Mouse (Mus musculus) C2C12 (cell line): ENCODE data around the gene Gorasp1. TPM values are rescaled to one million over a fixed set of nuclear protein-coding genes. Genes with fewer than 3 reads are reported as not detected.

ENCODE experiments used
- H3K27me3 ChIP-seq: one replicate; pipeline ENCODE4 v1.6.1; 2011; ENCODE audit not compliant: control insufficient read depth, insufficient read depth, insufficient read length
- H3K36me3 ChIP-seq: one replicate; pipeline ENCODE4 v1.6.1; 2011; ENCODE audit not compliant: control insufficient read depth, insufficient read depth
- H3K4me3 ChIP-seq: one replicate; pipeline ENCODE4 v1.5.1; 2011; ENCODE audit warnings: mild to moderate bottlenecking, control low read depth; ENCODE audit not compliant: poor library complexity, insufficient read depth, severe bottlenecking
- H3K79me2 ChIP-seq: one replicate; pipeline ENCODE4 v1.6.1; 2011; ENCODE audit not compliant: control insufficient read depth, insufficient read depth
- H3K79me3 ChIP-seq: one replicate; pipeline ENCODE4 v1.6.1; 2011; ENCODE audit warnings: low read depth, control low read depth
- H3ac ChIP-seq: one replicate; pipeline ENCODE3; 2011; ENCODE audit warnings: low read depth; ENCODE audit not compliant: control insufficient read depth, insufficient read length
- CEBPB ChIP-seq: IDR thresholded peaks from one replicate; pipeline ENCODE4 v1.6.1; 2011; ENCODE audit warnings: low read depth, mild to moderate bottlenecking, control low read depth, moderate library complexity
- CTCF ChIP-seq: IDR thresholded peaks from one replicate; pipeline ENCODE4 v1.5.1; 2011; ENCODE audit not compliant: control insufficient read depth, insufficient read depth, insufficient read length
- FOSL1 ChIP-seq: IDR thresholded peaks from one replicate; pipeline ENCODE4 v1.8.0; 2011; ENCODE audit warnings: mild to moderate bottlenecking, low read length; ENCODE audit not compliant: poor library complexity, insufficient read depth, severe bottlenecking
- MAX ChIP-seq: IDR thresholded peaks from one replicate; pipeline ENCODE4 v1.6.1; 2011; ENCODE audit warnings: mild to moderate bottlenecking, control low read depth
- MYOD1 ChIP-seq: IDR thresholded peaks from one replicate; pipeline ENCODE4 v1.6.1; 2011; ENCODE audit warnings: low read depth; ENCODE audit not compliant: control insufficient read depth, insufficient read length
- MYOG ChIP-seq: IDR thresholded peaks from one replicate; pipeline ENCODE4 v1.6.1; 2011; ENCODE audit not compliant: control insufficient read depth, insufficient read length; ENCODE audit errors: extremely low read depth
- USF1 ChIP-seq: IDR thresholded peaks from one replicate; pipeline ENCODE4 v1.6.1; 2011; ENCODE audit warnings: low read depth, mild to moderate bottlenecking, control low read depth, moderate library complexity
- polyA plus RNA-seq: library from polyadenylated mRNA; unstranded; fragments of >200 nt; fragmentation: generic; extraction: Trizol; gene quantifications from one replicate; pipeline ENCODE4 v1.2.1, GENCODE M21; 2012; ENCODE audit warnings: missing spikeins

Gene Gorasp1
- polyA plus RNA-seq, 1 experiment, result 11.0 TPM

DNA sequence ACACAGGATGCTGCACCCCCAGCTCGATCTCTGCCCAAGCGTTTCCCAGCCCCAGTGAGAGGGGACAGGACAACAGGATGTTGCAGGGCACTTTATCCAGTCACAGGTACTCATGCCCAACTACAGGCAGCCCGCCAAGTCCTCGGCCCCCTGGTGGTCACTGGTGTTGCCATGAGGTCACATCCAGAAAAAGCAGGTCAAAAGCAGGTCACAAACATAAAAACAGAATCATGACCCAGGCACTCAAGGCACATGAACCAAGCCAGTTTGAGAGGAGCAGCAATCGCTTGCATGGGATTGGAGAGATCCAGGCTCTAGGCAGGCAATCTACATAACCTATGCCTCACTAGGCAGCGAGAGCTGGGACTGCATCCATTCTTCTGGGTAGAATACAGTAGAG lies 32.9 kb upstream of the Gorasp1 start:
- Histone ChIP-seq H3K4me3 (no peak overlapping the region), H3K79me3 (no peaks in the 10 kb centered on the region), H3K79me2 (no peaks in the 10 kb centered on the region), H3ac (no peak overlapping the region), H3K27me3 (no peaks in the 10 kb centered on the region), H3K36me3 (peaks cover 30% of the 10 kb centered on the region)
- TF ChIP-seq MYOD1 (no peak), MAX (no peak), CTCF (no peak), USF1 (no peak), FOSL1 (no peak), CEBPB (no peak), MYOG (no peak)

DNA sequence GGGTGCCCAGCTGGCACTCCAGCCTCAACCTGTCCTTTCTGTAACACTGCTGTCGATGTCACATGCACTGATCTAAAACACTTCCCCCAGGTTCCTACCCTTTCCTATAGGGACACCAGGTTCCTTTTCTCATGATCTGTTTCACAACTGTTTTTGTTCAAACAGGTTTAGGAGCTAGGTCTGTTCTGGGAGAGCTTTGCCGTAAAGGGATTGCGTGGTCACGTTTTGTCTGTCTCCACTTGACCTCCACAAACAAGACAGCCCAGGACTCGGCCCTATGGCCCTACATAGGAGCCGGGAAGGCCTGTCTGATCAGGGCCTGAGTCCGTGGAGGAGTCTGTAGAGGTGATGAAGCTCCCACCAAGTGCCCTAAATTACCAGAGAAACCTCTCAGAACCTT lies 32.4 kb upstream of the Gorasp1 start:
- TF ChIP-seq MAX, result no peak
- TF ChIP-seq CTCF, result no peak
- TF ChIP-seq MYOG, result no peak
- TF ChIP-seq USF1, result no peak
- TF ChIP-seq MYOD1, result no peak
- no peak for TF ChIP-seq CEBPB
- TF ChIP-seq FOSL1, result no peak

DNA sequence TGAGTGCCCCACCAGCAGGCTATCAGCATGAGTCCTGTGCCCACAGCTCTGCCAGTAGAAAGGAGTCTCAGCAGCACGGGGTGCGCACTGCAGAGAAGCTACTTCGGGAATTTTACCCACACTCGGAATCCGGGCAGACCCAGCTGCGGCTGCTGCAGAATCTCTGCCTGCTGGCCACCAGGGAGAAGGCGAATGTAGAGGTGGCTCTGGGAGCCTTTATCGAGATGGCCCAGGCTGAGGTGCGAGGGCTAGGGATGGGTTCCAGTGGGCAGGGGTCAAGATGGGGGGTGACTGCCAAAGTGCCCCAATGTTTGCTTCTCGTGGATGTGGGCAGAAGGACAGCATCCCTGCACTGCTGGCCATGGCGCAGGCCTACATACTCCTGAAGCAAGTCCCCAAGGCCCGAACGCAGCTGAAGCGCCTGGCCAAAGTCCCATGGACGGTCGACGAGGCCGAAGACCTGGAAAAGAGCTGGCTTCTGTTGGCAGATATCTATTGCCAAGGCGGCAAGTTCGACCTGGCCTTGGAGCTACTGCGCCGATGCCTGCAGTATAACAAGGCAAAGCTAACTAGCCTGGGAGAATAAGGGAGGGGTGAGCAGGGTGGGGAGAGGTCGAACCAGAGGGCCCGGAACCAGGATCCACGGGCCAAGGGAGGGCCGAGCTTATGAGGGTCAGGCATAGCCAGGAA lies 29.0 kb upstream of the Gorasp1 start:
- Histone ChIP-seq H3K79me3 (no peaks in the 10 kb centered on the region), H3K4me3 (no peak overlapping the region), H3K27me3 (no peaks in the 10 kb centered on the region), H3K79me2 (no peaks in the 10 kb centered on the region), H3K36me3 (no peaks in the 10 kb centered on the region), H3ac (no peak overlapping the region)
- TF ChIP-seq CEBPB (no peak), FOSL1 (no peak), CTCF (no peak), MYOD1 (no peak), USF1 (no peak), MAX (no peak), MYOG (no peak)

More for the DNA sequence above, 32.4 kb upstream of the Gorasp1 start:
- H3K79me2 ChIP-seq, result no peaks in the 10 kb centered on the region
- H3K4me3 ChIP-seq, result no peak overlapping the region
- no peaks in the 10 kb centered on the region for H3K27me3 ChIP-seq
- peaks cover 26% of the 10 kb centered on the region for H3K36me3 ChIP-seq
- H3K79me3 ChIP-seq, result no peaks in the 10 kb centered on the region
- no peak overlapping the region for H3ac ChIP-seq

- Histone ChIP-seq H3K79me3 (no peaks in the 10 kb centered on the region), H3K27me3 (no peaks in the 10 kb centered on the region), H3K4me3 (no peak overlapping the region), H3ac (no peak overlapping the region), H3K79me2 (no peaks in the 10 kb centered on the region), H3K36me3 (no peaks in the 10 kb centered on the region)
- TF ChIP-seq FOSL1, result no peak
- TF ChIP-seq USF1, result no peak
- no peak for TF ChIP-seq MYOD1
- TF ChIP-seq CTCF, result no peak
- no peak for TF ChIP-seq MAX
- TF ChIP-seq CEBPB, result no peak
- TF ChIP-seq MYOG, result no peak
Measured at GRCm38 (mm10) chr9:119965186-119965585, 27.8 kb upstream of the Gorasp1 start.

DNA sequence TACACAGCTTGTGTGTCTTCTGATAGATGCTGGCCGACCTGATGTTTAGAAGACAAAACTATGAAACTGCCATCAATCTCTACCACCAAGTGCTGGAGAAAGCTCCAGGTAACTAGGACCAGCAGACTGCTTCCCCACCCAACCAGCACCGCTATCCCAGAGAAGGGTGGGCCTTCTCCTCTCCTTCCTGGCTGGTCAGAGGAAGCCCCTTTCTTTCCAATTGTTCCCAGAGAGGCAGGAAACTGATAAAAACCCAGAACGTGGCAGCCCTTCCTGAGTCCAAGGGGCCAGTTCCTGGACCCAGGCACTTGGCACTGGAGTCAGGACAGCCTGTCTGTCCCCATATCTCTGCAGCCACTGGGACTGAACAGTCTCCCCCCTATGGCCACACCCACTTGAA lies 26.8 kb upstream of the Gorasp1 start:
- no peak overlapping the region for H3ac ChIP-seq
- H3K4me3 ChIP-seq, result no peak overlapping the region
- H3K79me3 ChIP-seq, result no peaks in the 10 kb centered on the region
- H3K27me3 ChIP-seq, result no peaks in the 10 kb centered on the region
- no peaks in the 10 kb centered on the region for H3K79me2 ChIP-seq
- TF ChIP-seq MYOG, result no peak
- no peak for TF ChIP-seq USF1
- no peak for TF ChIP-seq MYOD1
- TF ChIP-seq CEBPB, result no peak
- no peak for TF ChIP-seq MAX
- no peak for TF ChIP-seq FOSL1
- TF ChIP-seq CTCF, result no peak
- H3K36me3 ChIP-seq, result no peaks in the 10 kb centered on the region
